Mouse (Mus musculus) adrenal gland (tissue): ENCODE measurements around the gene Gstp3.
"Not testable (repeated sequence)": the region's sequence is repeated elsewhere in the genome, so short reads cannot be mapped to it uniquely, and the experiment has no call there.

Experiments used
- intact Hi-C: fragments of 180-260 bp; cut with DNase I; formaldehyde crosslinking; loops from one replicate; pipeline ENCODE4 v1.15.1; 2025

The Gstp3 gene

DNA sequence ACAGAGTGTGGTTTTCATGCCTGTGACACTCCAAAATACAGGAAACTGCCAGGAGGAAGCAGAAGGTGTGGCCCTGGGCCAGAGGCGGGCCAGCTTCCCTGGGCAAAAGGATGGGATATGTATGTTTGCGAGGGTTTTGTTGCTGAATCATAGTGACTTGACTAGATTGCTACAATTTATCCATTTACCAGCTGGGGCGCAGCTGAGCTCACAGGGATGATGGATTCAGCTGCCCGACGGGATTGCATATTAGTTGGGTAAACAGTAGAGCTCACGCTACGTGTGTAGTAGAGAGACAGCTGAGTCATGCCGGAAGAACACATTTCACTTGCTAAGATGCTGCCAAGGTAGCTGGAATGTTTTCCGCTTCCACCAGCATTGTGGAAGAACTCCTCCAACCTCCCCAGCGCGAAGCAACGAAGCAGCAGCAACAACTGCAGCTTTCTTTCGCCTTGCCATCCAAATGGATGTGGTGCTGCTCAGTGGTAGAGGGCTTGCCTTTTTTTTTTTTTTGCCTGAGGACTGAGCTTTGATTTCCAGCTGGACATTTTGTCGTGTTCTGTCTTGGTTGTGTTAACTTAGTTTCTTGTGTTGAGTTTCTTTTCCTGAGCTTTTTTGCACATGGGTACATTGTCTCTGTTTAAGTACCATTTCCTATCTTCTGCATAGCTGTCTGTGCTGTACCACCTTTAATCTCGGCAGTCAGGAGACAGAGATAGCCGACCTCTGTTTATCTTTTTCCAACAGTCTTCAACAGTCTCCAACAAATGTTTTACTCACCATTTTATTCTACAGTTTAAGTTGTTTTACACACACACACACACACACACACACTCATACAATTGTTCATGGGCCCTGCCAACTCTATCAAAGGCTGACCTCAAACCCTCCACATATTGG lies 13.2 kb downstream of the Gstp3 start, which contains the start of gene Gstp2:
Gene Gstp2, minus strand, starts transcription at position 58 of the 900 bp plus-strand sequence.
- intact Hi-C loops, result no loop called here

DNA sequence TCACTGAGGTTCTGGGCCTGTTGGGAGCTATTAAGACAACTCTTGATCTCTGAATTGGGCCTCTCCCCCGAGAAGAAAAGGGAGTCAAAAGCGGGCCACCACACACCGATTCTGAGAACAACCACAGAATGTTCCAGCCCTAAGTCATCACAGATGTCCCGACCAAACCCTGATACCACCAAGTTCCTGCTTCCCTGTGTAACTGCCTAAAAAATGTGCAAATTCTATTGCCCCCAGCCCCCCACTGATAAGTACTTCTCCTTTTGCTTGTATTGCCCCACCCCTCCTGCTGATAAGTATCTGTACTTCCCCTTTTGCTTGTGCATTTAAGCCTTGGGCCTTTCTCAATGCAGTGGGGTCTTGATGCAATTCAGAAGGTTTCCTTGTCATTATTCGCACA lies 15.3 kb downstream of the Gstp3 start:
- intact Hi-C loops, result not testable (repeated sequence)

DNA sequence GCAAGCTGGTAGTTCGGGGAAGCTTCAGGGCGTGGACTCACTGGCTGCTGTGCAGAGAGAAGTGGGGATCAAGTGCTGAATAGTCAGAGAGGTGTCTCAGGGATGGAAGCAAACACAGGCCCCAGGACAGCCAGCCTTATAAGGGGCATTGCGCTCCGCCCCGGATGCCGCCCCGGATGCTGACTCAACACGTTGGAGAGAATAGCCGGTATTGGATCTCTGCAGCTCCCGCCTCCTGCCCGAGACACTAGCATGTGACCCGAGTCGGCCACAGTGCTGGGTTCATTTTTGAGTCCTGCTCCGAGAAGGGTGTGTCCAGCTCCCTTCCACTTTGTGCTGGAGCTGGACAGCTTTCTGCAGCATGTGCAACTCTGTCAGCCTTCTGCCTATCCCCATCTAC lies 17.2 kb downstream of the Gstp3 start:
- intact Hi-C loops, result no loop called here

DNA sequence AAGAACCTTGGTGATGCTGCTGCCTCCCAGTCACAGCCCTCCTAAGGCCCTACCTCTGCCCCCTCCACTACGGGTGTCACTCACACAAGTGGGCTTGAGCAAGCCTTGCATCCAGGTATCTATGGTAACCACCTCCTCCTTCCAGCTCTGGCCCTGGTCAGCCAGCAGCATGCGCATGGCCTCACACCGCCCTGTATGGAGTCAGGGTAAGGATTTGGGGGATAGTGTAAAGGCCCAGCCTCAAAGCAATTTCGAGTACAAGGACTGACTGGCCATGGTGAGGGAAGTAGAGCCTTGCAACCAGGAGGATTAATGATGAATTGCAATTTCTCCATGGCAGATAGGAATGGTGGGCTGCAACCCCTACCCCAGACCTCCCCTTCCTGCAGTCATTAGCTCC lies 17.9 kb downstream of the Gstp3 start:
- intact Hi-C loops, result not testable (repeated sequence)

DNA sequence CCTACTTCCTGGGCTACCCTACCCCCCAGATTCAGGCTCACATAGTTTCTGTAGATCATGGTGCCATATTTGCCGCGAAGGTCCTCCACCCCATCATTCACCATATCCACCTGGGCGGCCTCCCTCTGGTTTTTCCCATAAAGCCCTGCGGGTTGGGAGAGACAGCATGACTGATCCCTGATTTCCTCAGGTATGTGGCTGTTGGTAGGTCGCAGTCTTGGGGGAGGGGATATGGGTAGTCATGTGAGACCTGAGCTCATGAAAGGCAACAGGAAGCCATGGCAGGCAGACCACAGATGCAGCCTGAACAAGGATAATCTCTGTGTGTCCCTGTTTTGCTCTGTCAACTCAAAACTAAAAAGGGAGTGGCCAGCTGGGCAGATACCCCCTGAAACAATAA lies 18.4 kb downstream of the Gstp3 start:
- intact Hi-C loops, result not testable (repeated sequence)

DNA sequence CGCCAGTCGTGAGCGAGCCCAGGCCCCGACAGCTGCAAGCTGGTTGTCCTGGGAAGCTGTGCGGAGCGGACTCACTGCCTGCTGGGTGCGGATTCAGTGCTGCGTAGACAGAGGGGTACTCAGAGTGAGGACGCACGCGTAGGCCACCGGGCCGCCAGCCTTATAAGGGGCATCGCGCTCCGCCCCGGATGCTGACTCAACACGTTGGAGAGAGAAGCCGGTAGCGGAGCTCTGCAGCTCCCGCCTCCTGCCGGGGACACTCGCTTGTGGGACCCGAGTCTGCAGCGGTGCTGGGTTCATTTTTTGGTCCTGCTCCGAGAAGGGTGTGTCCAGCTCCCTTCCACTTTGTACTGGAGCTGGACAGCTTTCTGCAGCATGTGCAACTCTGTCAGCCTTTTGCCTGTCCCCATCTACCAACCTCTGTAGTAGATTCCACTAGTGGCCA lies 21.6 kb downstream of the Gstp3 start, which contains the start of gene Gstp1:
Gene Gstp1, minus strand, starts transcription at position 198 of the 445 bp plus-strand sequence.
- intact Hi-C loops, result no loop called here

DNA sequence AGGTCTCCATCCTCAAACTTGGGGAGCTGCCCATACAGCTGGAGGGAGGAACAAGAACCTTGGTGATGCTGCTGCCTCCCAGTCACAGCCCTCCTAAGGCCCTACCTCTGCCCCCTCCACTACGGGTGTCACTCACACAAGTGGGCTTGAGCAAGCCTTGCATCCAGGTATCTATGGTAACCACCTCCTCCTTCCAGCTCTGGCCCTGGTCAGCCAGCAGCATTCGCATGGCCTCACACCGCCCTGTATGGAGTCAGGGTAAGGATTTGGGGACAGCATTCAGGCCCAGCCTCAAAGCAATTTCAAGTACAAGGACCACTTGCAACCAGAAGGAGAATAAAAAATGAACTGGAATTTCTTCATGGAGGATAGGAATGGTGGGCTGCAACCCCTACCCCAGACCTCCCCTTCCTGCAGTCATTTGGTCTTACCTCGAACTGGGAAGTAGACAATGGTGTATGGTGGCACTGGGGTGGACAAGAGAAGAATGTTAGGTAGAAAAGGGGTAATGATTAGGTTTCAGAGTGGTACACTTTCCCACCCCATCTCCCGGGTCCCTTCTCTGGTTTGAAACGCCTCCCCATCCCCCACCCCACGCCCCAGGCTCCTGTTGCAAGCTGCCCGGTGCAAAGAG lies 22.1 kb downstream of the Gstp3 start:
- intact Hi-C loops, result not testable (repeated sequence)

DNA sequence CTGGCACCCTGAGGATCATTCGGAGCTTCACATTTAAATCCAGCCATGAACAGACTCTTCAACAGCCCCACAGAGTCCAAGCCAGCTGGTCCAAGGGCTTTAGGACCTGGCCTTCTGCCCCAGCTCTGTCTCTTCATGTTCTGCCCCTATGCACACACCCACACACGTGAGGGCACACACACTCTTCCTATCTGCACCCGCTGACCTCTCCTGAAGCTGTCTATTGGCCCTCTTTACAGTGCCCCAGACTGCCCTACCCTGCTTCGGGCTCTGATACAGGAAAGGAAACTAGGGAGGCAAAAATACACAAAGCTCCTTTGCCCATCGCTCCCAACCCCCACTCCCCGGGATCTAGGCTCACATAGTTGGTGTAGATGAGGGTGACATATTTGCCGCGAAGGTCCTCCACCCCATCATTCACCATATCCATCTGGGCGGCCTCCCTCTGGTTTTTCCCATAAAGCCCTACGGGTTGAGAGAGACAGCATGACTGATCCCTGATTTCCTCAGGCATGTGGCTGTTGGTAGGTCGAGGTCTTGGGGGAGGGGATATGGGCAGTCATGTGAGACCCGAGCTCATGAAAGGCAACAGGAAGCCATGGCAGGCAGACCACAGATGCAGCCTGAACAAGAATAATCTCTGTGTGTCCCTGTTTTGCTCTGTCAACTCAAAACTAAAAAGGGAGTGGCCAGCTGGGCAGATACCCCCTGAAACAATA lies 22.9 kb downstream of the Gstp3 start:
- intact Hi-C loops, result no loop called here

DNA sequence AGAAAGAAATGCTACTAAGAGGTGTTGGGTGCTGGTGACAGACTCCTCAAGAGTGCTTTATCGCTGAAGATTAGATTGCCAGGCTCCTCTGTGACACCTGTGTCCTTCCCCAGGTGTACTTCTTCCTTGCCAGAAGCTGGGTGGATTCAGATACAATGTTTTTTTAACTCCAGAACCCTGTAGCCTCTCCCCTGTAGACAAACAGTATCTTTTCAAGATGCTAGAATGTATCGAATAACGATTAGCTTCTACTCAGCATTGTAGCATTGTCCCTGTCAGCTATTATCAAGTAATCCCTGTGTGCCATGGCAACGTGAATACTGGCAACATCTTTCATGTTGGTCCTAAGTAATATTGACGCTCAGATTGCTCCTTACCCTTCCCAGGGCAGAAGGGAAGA lies 25.6 kb downstream of the Gstp3 start:
- intact Hi-C loops, result no loop called here

DNA sequence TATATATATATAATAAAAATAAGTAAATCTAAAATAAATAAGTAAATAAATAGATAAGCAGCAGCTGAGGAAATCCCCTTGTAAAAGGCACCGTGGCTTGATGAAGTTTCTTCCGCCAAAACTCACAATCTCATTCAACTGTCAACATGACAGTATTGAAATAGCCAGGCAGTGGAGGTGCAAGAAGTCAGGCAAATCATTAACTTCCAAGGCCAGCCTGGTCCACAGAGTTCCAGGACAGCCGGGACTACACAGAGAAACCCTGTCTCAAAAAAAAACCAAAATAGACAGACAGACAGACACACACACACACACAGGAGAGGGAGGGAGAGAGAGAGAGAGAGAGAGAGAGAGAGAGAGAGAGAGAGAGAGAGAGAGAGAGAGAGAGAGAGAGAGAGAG lies 26.1 kb downstream of the Gstp3 start:
- intact Hi-C loops, result no loop called here

DNA sequence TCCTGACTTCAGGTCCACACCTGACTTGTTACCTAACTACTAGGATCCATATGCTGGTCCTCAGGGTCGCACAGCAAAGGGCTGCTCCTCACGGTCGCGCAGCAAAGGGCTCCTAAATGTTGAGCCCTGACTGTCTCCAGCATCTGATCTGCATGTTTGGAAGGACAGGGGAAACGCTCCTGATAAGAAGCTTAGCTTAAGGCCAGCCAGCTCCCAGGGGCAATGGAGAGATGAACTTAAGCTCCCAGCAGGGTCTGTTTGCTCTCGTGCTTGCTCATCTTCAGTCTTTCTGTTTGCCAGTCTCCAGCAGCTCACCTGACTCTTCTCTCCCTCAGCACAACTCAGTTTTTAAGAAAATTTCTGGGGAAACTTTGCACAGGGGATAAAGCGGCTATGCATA lies 26.7 kb downstream of the Gstp3 start:
- intact Hi-C loops, result no loop called here

DNA sequence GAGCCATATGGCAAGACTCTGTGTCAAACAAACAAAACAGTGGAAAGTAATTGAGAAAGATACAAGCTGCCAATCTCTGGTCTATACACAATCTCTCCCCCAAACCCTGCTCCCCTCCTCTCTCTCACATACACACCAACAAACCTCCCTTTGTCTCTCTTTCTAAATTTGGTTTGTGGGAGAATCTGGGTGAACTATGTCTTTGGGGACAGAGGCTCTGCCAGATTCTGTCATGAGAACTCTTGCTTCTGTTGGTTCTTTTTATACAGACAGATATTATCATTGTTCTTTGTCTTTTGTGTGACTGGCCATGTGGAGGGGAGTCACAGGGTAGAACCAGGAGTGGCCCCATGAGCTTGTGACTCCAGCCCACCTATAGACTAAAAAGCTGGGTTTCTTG lies 31.8 kb downstream of the Gstp3 start:
- intact Hi-C loops, result no loop called here

DNA sequence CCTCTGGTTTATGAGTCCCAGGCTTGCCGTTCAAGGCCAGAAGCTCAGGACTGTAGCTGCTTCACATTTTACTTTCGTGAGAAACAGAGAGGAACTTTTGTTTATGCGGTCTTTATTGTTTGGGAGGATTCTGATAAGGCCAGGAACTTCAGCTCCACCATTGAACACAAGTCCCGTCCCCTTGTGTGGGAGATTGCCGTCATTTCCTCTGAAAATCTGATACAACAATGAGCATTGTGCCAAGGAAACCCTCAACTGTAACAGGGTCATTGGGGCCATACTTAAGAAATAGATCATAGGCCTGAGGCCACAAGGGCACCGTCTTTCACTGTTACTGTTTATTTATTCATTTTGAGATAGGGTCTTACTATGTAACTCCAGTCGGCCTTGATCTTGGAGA lies 36.2 kb downstream of the Gstp3 start:
- intact Hi-C loops, result no loop called here

DNA sequence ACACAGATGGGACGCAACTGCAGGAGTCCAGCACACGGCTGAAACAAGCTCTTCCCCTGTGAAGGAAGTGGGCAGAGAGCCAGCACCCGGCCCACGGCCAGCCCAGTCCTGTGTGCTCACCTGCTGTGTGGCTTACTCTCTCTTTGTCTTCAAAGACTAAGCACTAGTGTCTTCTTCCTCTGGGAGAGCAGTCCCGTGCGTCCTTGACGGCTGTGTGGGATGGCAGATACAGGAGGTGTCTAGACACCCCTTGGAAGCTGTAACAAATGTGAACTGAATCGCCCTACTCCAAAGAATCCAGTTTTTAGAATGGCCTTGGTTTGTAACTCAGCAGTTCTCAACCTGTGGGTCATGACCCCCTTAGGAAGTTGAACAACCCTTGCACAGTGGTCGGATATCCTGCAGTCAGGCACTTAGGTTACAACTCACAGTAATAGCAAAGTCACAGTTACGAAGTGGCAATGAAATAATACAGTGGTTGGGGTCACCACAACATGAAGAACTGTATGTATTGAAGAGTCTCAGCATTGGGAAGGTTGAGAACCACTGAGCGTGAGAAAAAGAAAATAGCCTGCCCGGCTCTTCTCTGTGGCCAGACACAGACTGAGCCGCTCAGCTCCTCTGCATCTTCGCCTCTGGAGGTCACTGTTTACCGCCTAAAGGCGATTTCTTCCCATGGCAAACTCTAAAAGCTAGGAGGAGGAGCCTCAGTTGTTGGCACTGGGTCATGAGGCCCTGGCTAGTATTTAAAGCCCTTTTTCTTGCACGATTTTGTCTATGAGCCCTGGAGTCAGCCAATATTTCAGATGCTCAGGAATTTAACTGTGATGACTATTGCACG lies 40.4 kb downstream of the Gstp3 start:
- intact Hi-C loops, result loop anchor here (1.0 kb wide), 1 partner anchor 28 kb away; no protein-coding TSS in a partner anchor

DNA sequence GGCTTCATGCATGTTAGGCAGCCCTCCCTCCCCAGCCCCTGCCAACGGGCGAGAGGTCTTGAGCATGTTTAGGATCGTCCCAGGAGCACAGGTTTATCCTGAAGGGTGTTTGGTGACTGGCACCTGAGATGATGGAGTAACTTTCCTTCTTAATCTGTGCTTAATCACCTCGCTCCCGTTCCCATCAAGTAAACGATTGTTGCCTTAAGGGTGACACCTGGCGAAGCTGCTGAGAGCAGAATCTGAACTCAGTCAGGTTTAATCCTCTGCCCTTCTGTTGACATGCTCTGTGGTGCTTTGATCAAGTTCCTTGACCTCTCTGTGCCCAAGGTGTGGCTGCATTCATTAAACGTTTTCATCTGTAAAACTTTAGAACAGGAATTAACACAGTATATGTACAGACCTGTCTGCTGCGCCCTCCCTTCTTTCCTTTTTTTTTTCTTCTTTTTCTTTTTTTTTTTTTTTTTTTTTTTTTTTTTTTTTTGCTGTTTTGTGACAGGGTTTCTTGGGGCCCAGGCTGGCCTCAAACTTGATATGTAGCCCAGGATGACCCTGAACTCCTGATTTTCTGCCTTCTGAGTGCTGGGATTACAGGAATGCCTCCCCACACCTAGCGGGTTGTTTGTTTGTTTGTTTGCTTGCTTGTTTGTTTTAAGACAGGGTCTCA lies 41.3 kb downstream of the Gstp3 start:
- intact Hi-C loops, result no loop called here

DNA sequence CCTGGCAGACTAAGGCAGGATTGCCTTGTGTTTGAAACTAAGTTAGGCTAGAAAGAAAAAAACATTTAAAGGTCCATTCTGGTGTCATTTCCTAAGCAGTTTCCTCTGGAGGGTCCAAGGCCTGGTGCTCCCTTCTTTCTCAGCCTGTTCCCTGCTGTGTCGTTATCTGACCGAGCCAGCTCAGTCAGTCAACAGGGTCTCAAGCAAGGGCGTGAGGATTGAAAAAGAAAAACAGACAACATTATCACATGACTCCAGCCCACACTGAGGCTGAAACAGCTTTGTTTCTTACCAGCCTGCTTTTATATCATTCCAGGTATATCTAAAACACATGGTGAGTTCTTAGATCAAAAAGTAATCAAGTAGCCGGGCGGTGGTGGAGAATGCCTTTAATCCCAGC lies 43.7 kb downstream of the Gstp3 start:
- intact Hi-C loops, result no loop called here

DNA sequence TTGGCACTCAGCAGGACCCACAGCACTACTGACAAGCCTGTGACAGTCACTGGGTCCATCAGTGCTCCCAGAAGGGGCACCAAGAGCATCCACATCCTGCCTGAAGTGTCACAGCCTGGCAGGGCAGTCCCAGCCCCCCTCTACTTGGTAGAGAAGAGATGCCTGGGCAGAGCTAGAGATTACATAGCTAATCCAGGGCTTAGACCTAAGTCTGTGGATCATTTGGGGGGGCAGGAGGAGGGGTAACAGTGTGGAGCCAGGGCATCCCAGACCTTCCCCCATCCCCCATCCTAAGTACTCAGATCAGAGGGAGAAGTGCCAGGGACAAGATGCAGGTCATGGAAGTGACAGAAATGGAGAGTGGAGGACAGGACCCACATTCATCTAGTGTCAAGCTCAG lies 44.6 kb downstream of the Gstp3 start:
- intact Hi-C loops, result no loop called here

DNA sequence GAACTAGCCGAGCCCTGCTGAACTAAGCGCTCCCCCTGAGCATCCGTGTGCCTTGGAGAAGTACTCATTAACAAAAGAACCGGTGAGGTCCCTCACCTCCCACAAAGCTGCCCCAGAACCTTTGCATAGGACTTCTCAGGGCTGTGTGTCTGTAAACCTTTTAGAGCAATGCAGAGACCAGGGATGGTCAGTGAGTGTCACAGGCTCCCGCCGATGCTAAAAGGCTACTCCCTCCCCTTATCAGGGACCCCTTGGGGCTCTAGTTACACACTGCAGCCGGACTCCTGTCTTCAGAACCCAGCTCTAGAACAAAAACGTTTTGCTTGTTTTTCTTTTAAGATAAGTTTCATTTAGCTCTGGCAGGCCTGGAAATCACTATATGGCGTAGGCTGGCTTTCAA lies 46.3 kb downstream of the Gstp3 start:
- intact Hi-C loops, result loop anchor here (2.0 kb wide), 1 partner anchor 66 kb away; no protein-coding TSS in a partner anchor

DNA sequence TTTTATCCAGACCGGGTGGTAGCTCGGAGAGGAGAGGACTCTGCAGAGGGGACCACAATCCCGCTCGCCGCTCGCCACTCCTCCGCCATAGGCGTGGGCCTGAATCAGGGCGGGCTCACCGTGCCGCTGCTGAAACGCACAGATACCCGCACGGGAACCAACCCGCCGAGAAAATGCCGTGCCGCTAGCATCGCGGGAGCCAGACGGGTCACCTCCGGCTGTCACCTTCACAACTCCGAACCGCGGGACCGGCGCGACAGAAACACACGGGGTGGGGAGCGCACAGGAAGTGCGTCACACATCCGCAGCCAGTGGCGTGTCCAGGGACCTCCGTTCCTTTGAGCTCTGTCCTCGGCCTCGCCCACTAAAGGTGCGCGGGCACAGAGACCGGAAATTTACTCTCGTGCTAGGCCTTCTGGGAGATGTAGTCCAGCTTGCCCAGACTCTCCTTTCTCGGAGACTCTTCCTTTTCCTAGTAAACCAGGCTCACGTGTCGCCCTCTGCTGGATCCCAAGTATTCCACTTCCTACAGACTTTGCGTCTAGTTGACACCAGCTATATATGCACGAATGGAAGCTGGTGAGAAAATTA lies 46.8 kb downstream of the Gstp3 start, which contains the start of gene Ndufv1:
Gene Ndufv1, minus strand, starts transcription at position 375 of the 591 bp plus-strand sequence.
- intact Hi-C loops, result loop anchor here (2.0 kb wide), 1 partner anchor 66 kb away; no protein-coding TSS in a partner anchor

DNA sequence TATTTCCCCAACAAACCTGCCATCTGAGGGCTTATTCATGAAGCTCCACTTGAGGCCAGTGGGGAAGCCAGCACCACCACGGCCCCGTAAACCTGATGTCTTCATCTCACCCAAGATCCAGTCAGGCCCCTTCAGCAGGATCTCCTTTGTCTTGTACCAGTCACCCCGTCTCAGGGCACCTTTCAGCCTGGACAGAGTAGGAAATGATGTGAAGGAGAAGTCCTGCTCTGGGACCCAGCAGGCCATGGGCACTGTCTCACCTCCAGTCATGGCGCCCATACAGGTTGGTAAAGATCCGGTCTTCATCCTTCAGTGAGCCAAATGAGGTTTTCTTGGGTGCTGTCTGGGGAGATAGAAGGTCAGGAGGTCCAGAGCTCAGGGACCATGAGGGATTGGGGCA lies 48.3 kb downstream of the Gstp3 start:
- intact Hi-C loops, result no loop called here
